Mouse (Mus musculus): ENCODE results near the gene Txnrd1.

The Txnrd1 gene

GRCm38 (mm10) chr10:82849686-82850353 lies 16.1 kb downstream of the Txnrd1 start:
- no peaks in the 10 kb centered on the region for H3K36me3 ChIP-seq (ENCODE audit: insufficient read depth, low read length)
- no peak overlapping the region for H3K4me3 ChIP-seq (replicated peaks; ENCODE audit: low read length)
- TF ChIP-seq CTCF (conservative IDR thresholded peaks at IDR 0.05; ENCODE audit: low read length) (no peak), POU5F1 (IDR thresholded peaks at IDR 0.05; ENCODE audit: borderline replicate concordance, low read length) (no peak), NANOG (IDR thresholded peaks at IDR 0.05; ENCODE audit: borderline replicate concordance, low read length) (no peak)
- peaks cover 7% of the 10 kb centered on the region; the same call in 1 of the 2 replicates for H3K4me1 ChIP-seq (replicated peaks; ENCODE audit: low read depth, low read length)
- no peaks in the 10 kb centered on the region for H3K9me3 ChIP-seq (ENCODE audit: low read length)
- no peaks in the 10 kb centered on the region for H3K27me3 ChIP-seq (ENCODE audit: insufficient read depth, low read length)

DNA sequence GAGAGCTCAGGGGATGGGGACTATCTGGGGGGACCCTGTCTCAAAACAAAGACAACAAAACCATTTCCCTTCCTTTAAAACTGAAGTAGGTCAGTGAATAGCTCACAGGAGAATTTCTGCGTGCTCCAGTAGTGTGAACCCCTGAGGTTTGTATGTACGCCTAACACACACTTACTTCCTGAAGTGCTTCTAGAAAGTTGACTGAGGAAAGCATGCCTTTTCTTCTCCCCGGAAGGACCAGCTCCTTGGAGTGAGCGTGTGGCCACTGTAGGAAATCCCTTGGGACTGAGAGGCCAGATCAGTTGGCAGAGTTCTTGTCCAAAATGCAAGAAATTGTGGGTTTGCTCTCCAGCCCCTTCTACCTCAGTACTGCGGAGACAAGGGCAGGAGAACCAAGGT lies 16.6 kb downstream of the Txnrd1 start:
- no peak for TF ChIP-seq NANOG (IDR thresholded peaks at IDR 0.05; ENCODE audit: borderline replicate concordance, low read length)
- TF ChIP-seq POU5F1 (IDR thresholded peaks at IDR 0.05; ENCODE audit: borderline replicate concordance, low read length) = no peak
- TF ChIP-seq CTCF (conservative IDR thresholded peaks at IDR 0.05; ENCODE audit: low read length) = no peak
- Histone ChIP-seq H3K27me3 (ENCODE audit: insufficient read depth, low read length) (no peaks in the 10 kb centered on the region), H3K36me3 (ENCODE audit: insufficient read depth, low read length) (no peaks in the 10 kb centered on the region), H3K9me3 (ENCODE audit: low read length) (no peaks in the 10 kb centered on the region), H3K4me1 (replicated peaks; ENCODE audit: low read depth, low read length) (peaks cover 10% of the 10 kb centered on the region; the same call in 1 of the 2 replicates), H3K4me3 (replicated peaks; ENCODE audit: low read length) (no peak overlapping the region)

GRCm38 (mm10) chr10:82851751-82852150 lies 18.0 kb downstream of the Txnrd1 start:
- Histone ChIP-seq H3K4me1 (replicated peaks; ENCODE audit: low read depth, low read length) (peaks cover 21% of the 10 kb centered on the region), H3K9me3 (ENCODE audit: low read length) (no peaks in the 10 kb centered on the region), H3K4me3 (replicated peaks; ENCODE audit: low read length) (no peak overlapping the region), H3K36me3 (ENCODE audit: insufficient read depth, low read length) (no peaks in the 10 kb centered on the region), H3K27me3 (ENCODE audit: insufficient read depth, low read length) (no peaks in the 10 kb centered on the region)
- no peak for TF ChIP-seq NANOG (IDR thresholded peaks at IDR 0.05; ENCODE audit: borderline replicate concordance, low read length)
- no peak for TF ChIP-seq POU5F1 (IDR thresholded peaks at IDR 0.05; ENCODE audit: borderline replicate concordance, low read length)
- TF ChIP-seq CTCF (conservative IDR thresholded peaks at IDR 0.05; ENCODE audit: low read length) = no peak

- H3K9me3 ChIP-seq (ENCODE audit: low read length) = no peaks in the 10 kb centered on the region
- H3K4me1 ChIP-seq (replicated peaks; ENCODE audit: low read depth, low read length) = peaks cover 60% of the 10 kb centered on the region
- no peaks in the 10 kb centered on the region for H3K27me3 ChIP-seq (ENCODE audit: insufficient read depth, low read length)
- H3K36me3 ChIP-seq (ENCODE audit: insufficient read depth, low read length) = peaks cover 25% of the 10 kb centered on the region
- peak overlapping the region; percentile 89 for H3K4me3 ChIP-seq (replicated peaks; ENCODE audit: low read length)
- TF ChIP-seq POU5F1 (IDR thresholded peaks at IDR 0.05; ENCODE audit: borderline replicate concordance, low read length) = no peak
These were observed 24.4 kb downstream of the Txnrd1 start for GRCm38 (mm10) chr10:82858032-82858680.

DNA sequence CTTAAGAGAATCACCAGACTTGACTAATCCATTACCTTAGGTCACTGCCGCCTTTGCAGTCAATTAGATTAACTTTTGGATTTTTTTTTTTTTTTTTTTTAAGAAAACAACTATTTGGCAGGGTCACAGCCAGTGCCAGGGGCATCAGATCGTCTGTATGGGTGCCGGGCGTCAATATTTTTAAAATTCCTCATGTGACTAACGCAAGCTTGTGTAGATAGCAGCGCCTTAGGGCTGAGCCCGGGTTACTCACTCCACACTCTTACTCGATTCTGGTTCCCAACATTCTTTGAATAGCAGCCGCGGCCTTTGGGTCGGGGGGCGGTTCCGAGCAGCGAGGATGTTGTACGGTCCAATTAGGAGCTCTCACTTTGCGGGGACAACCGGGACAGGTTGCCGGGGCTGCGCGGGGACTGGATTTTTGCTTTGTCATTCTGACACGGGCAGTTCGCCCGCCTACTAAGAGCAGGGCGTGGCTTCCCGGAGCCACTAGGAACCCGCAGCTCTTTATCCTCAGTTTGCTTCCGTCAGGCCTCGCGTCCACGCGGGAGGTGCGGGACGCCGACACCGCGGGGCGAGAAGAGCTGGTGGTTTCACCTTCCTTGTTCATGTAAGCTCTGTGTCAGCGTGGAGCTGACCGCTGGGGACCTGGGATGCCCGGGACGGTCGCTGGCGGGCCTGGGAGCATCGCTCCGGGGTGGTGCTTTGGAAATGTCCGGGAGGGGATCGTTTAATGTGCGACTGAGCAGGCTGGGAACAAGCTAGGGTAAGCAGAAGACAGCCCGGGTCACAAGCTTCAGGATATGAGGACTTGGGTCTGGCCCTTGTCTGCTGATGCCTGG lies 25.2 kb downstream of the Txnrd1 start:
- H3K36me3 ChIP-seq (ENCODE audit: insufficient read depth, low read length) = peaks cover 32% of the 10 kb centered on the region
- TF ChIP-seq NANOG (IDR thresholded peaks at IDR 0.05; ENCODE audit: borderline replicate concordance, low read length) (no peak), POU5F1 (IDR thresholded peaks at IDR 0.05; ENCODE audit: borderline replicate concordance, low read length) (no peak), CTCF (conservative IDR thresholded peaks at IDR 0.05; ENCODE audit: low read length) (no peak)
- peaks cover 68% of the 10 kb centered on the region for H3K4me1 ChIP-seq (replicated peaks; ENCODE audit: low read depth, low read length)
- no peaks in the 10 kb centered on the region for H3K9me3 ChIP-seq (ENCODE audit: low read length)
- no peaks in the 10 kb centered on the region for H3K27me3 ChIP-seq (ENCODE audit: insufficient read depth, low read length)
- H3K4me3 ChIP-seq (replicated peaks; ENCODE audit: low read length) = peak overlapping the region; percentile 89

DNA sequence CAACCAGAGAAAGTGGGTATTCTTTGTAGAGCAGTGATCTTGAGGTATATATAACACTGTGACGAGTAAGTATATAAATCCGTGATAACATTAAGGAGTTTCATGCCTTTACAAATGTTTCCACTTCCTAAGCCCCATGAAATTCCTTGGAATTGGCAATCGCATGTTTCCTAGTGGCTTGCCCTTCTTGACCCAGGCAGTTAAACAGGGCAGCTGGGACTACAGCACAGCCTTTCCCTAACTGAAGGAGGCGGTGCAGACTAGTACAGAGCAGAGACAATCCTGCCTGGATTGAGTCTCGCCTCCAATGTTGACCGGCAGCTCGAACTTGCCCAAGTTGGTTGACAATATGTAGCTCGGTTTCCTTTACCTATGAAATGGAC lies 25.8 kb downstream of the Txnrd1 start:
- peaks cover 70% of the 10 kb centered on the region for H3K4me1 ChIP-seq (replicated peaks; ENCODE audit: low read depth, low read length)
- no peaks in the 10 kb centered on the region for H3K9me3 ChIP-seq (ENCODE audit: low read length)
- TF ChIP-seq CTCF (conservative IDR thresholded peaks at IDR 0.05; ENCODE audit: low read length) = no peak
- no peak for TF ChIP-seq POU5F1 (IDR thresholded peaks at IDR 0.05; ENCODE audit: borderline replicate concordance, low read length)
- no peak for TF ChIP-seq NANOG (IDR thresholded peaks at IDR 0.05; ENCODE audit: borderline replicate concordance, low read length)
- H3K4me3 ChIP-seq (replicated peaks; ENCODE audit: low read length) = peak overlapping the region; percentile 89
- H3K36me3 ChIP-seq (ENCODE audit: insufficient read depth, low read length) = peaks cover 38% of the 10 kb centered on the region
- H3K27me3 ChIP-seq (ENCODE audit: insufficient read depth, low read length) = no peaks in the 10 kb centered on the region

- TF ChIP-seq CTCF (conservative IDR thresholded peaks at IDR 0.05; ENCODE audit: low read length) = no peak
- no peak for TF ChIP-seq NANOG (IDR thresholded peaks at IDR 0.05; ENCODE audit: borderline replicate concordance, low read length)
- no peak for TF ChIP-seq POU5F1 (IDR thresholded peaks at IDR 0.05; ENCODE audit: borderline replicate concordance, low read length)
- Histone ChIP-seq H3K36me3 (ENCODE audit: insufficient read depth, low read length) (peaks cover 43% of the 10 kb centered on the region), H3K27me3 (ENCODE audit: insufficient read depth, low read length) (no peaks in the 10 kb centered on the region), H3K9me3 (ENCODE audit: low read length) (no peaks in the 10 kb centered on the region), H3K4me1 (replicated peaks; ENCODE audit: low read depth, low read length) (peaks cover 71% of the 10 kb centered on the region), H3K4me3 (replicated peaks; ENCODE audit: low read length) (peak overlapping the region; percentile 89)
These were observed 26.6 kb downstream of the Txnrd1 start for GRCm38 (mm10) chr10:82860181-82860928.

DNA sequence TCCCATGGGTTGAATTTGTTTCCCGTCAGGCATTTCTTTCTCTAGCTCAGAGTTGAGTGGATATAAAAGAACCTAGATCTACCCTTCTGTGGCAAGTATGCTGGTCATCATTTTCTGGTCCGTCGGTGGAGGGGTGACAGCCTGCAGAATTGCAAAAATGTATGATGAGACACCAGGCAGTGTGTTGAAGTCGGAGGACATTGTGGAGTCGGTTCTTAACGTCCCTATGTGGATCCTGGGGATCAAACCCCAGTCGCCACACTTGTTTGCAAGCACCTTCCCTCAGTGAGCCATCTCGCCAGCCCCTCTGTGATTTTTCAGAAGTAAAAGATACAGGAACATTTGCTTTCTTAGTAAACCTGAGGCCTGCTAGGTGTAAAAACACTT lies 27.2 kb downstream of the Txnrd1 start:
- H3K9me3 ChIP-seq (ENCODE audit: low read length) = no peaks in the 10 kb centered on the region
- TF ChIP-seq NANOG (IDR thresholded peaks at IDR 0.05; ENCODE audit: borderline replicate concordance, low read length) (no peak), POU5F1 (IDR thresholded peaks at IDR 0.05; ENCODE audit: borderline replicate concordance, low read length) (no peak)
- peaks cover 43% of the 10 kb centered on the region for H3K36me3 ChIP-seq (ENCODE audit: insufficient read depth, low read length)
- H3K27me3 ChIP-seq (ENCODE audit: insufficient read depth, low read length) = no peaks in the 10 kb centered on the region
- peaks cover 72% of the 10 kb centered on the region for H3K4me1 ChIP-seq (replicated peaks; ENCODE audit: low read depth, low read length)
- peak overlapping the region; percentile 89 for H3K4me3 ChIP-seq (replicated peaks; ENCODE audit: low read length)
